Mouse (Mus musculus): Measurements from ENCODE around the gene Spag9.

The Spag9 gene

GRCm38 (mm10) chr11:93995720-93996305, at the start of gene Spag9:
TSS of gene Spag9 (plus strand) at chr11:93996091.
- DNase-seq = peak; percentile 94 to 96

- no peak for DNase-seq
Observed at GRCm38 (mm10) chr11:93948887-93949567, 46.9 kb upstream of the Spag9 start.

GRCm38 (mm10) chr11:93950045-93950444, 45.8 kb upstream of the Spag9 start:
- DNase-seq = no peak

GRCm38 (mm10) chr11:93952376-93952775, 43.5 kb upstream of the Spag9 start:
- DNase-seq = no peak

GRCm38 (mm10) chr11:93954738-93955255, 41.1 kb upstream of the Spag9 start:
- no peak for DNase-seq

GRCm38 (mm10) chr11:93955256-93956150, 40.4 kb upstream of the Spag9 start:
- DNase-seq = peak; percentile 96 to 97

- DNase-seq = no peak
Observed at GRCm38 (mm10) chr11:93956159-93956558, 39.7 kb upstream of the Spag9 start, which contains the start of gene Nme2. TSS of gene Nme2 (minus strand) at chr11:93956259.

- DNase-seq = no peak
Observed at GRCm38 (mm10) chr11:93957031-93957555, 38.8 kb upstream of the Spag9 start.

GRCm38 (mm10) chr11:93957746-93958145, 38.1 kb upstream of the Spag9 start:
- no peak for DNase-seq

GRCm38 (mm10) chr11:93961482-93961881, 34.4 kb upstream of the Spag9 start:
- DNase-seq = no peak

GRCm38 (mm10) chr11:93963013-93963412, 32.9 kb upstream of the Spag9 start:
- peak; percentile 40 to 55 for DNase-seq

GRCm38 (mm10) chr11:93965391-93965790, 30.5 kb upstream of the Spag9 start:
- no peak for DNase-seq

GRCm38 (mm10) chr11:93967381-93967780, 28.5 kb upstream of the Spag9 start:
- no peak for DNase-seq

GRCm38 (mm10) chr11:93968005-93968847, 27.7 kb upstream of the Spag9 start, which contains the start of the genes Gm20390 and Nme1:
TSS of gene Gm20390 (minus strand) at chr11:93968293.
TSS of gene Nme1 (minus strand) at chr11:93968521.
- DNase-seq = peak; percentile 97 to 98

GRCm38 (mm10) chr11:93968848-93969128, 27.1 kb upstream of the Spag9 start:
- no peak for DNase-seq

GRCm38 (mm10) chr11:93969171-93969570, 26.7 kb upstream of the Spag9 start:
- no peak for DNase-seq

GRCm38 (mm10) chr11:93969799-93970198, 26.1 kb upstream of the Spag9 start:
- DNase-seq = no peak

- no peak for DNase-seq
Observed at GRCm38 (mm10) chr11:93972951-93973350, 22.9 kb upstream of the Spag9 start.

- no peak for DNase-seq
Observed at GRCm38 (mm10) chr11:93979502-93980049, 16.3 kb upstream of the Spag9 start.

- DNase-seq = no peak
Observed at GRCm38 (mm10) chr11:93984619-93985018, 11.3 kb upstream of the Spag9 start.

- DNase-seq = no peak
Observed at GRCm38 (mm10) chr11:93985265-93985664, 10.6 kb upstream of the Spag9 start.

- no peak for DNase-seq
Observed at GRCm38 (mm10) chr11:93986298-93986697, 9.6 kb upstream of the Spag9 start.

All from lung, adult 18-20 months (tissue).